Mouse (Mus musculus) B cell, adult 67 days (primary cell): ENCODE data around the gene Psmd4. TPM values are rescaled to one million over a fixed set of nuclear protein-coding genes. Genes with fewer than 3 reads are reported as not detected.

Source experiments
- total RNA-seq, 2 experiments: library from RNA; stranded (reverse); gene quantifications; 4 replicates each; pipeline ENCODE4 v1.2.4; 2023

The Psmd4 gene
- 100 to 1,000 TPM; 116 to 124 TPM for total RNA-seq

GRCm38 (mm10) chr3:95042166-95042837, at the start of gene Psmd4:
TSS of gene Psmd4 (minus strand) at chr3:95042614.

GRCm38 (mm10) chr3:95015337-95015872, 27.0 kb downstream of the Psmd4 start, which contains the start of gene Zfp687:
TSS of gene Zfp687 (minus strand) at chr3:95015448.

Other genes starting within 250 kb of the Psmd4 start
- gene Pogz, start 205.0 kb downstream of the Psmd4 start, total RNA-seq = 100 to 1,000 TPM in 1 of 2 experiments, 10 to 100 TPM in 1; 90.8 to 103 TPM
- 100 to 1,000 TPM; 197 to 231 TPM for gene Psmb4, start 155.7 kb downstream of the Psmd4 start, total RNA-seq
- gene Selenbp1, start 109.6 kb downstream of the Psmd4 start, total RNA-seq = 1 to 10 TPM; 2.8 to 3.1 TPM
- 100 to 1,000 TPM; 124 to 129 TPM for gene Rfx5, start 88.5 kb downstream of the Psmd4 start, total RNA-seq
- 10 to 100 TPM; 80.9 to 85.0 TPM for gene Pi4kb, start 67.9 kb downstream of the Psmd4 start, total RNA-seq
- gene Zfp687, start 27.2 kb downstream of the Psmd4 start, total RNA-seq = 10 to 100 TPM; 59.3 to 65.1 TPM
- gene Pip5k1a, start 64.3 kb upstream of the Psmd4 start, total RNA-seq = 10 to 100 TPM; 38.6 to 42.9 TPM
- 10 to 100 TPM; 65.6 to 66.7 TPM for gene Vps72, start 68.4 kb upstream of the Psmd4 start, total RNA-seq
- 1 to 10 TPM; 1.4 to 2.9 TPM for gene Tmod4, start 81.9 kb upstream of the Psmd4 start, total RNA-seq
- gene Scnm1, start 91.4 kb upstream of the Psmd4 start, total RNA-seq = 10 to 100 TPM; 78.0 to 81.5 TPM
- 10 to 100 TPM in 1 of 2 experiments, 1 to 10 TPM in 1; 9.6 to 10.1 TPM for gene Lysmd1, start 91.5 kb upstream of the Psmd4 start, total RNA-seq
- 10 to 100 TPM; 45.4 to 56.4 TPM for gene Tnfaip8l2, start 99.7 kb upstream of the Psmd4 start, total RNA-seq
- 1 to 10 TPM in 1 of 2 experiments, under 1 TPM in 1; 0.41 to 1.2 TPM for gene Sema6c, start 117.8 kb upstream of the Psmd4 start, total RNA-seq
- gene Gabpb2, start 175.3 kb upstream of the Psmd4 start, total RNA-seq = 10 to 100 TPM; 89.1 to 90.6 TPM
- gene Cdc42se1, start 186.1 kb upstream of the Psmd4 start, total RNA-seq = 100 to 1,000 TPM; 225 to 246 TPM
- 1 to 10 TPM; 8.9 to 9.2 TPM for gene Mllt11, start 189.6 kb upstream of the Psmd4 start, total RNA-seq
- under 1 TPM in 1 of 2 experiments, not detected in 1; 0.70 TPM for gene Gm128, start 199.0 kb upstream of the Psmd4 start, total RNA-seq
- gene Bnipl, start 208.6 kb upstream of the Psmd4 start, total RNA-seq = not detected
- 10 to 100 TPM; 38.4 to 39.0 TPM for gene Mindy1, start 238.7 kb upstream of the Psmd4 start, total RNA-seq
- gene Prune1, start 239.5 kb upstream of the Psmd4 start, total RNA-seq = 10 to 100 TPM; 14.6 to 16.5 TPM